Mouse (Mus musculus) olfactory bulb, adult 2 months (tissue): Measurements from ENCODE around the gene Atp2b1.

Source experiments
- CTCF ChIP-seq: fragments of 200-500 bp; IDR thresholded peaks from 2 replicates; pipeline ENCODE4 v1.5.1; 2012; ENCODE audit warnings: low read depth, mild to moderate bottlenecking, low read length, moderate library complexity; ENCODE audit not compliant: insufficient read depth
- POLR2A ChIP-seq: fragments of 200-500 bp; IDR thresholded peaks from 2 replicates; pipeline ENCODE4 v1.6.1; 2012; ENCODE audit warnings: mild to moderate bottlenecking, low read depth, low read length, moderate library complexity; ENCODE audit not compliant: insufficient read depth

GRCm38 (mm10) chr10:98882587-98882986 lies 31.6 kb upstream of the Atp2b1 start:
- TF ChIP-seq POLR2A (no peak), CTCF (no peak)
